Mouse (Mus musculus): ENCODE data around the gene Shld1.

Shld1 gene

DNA sequence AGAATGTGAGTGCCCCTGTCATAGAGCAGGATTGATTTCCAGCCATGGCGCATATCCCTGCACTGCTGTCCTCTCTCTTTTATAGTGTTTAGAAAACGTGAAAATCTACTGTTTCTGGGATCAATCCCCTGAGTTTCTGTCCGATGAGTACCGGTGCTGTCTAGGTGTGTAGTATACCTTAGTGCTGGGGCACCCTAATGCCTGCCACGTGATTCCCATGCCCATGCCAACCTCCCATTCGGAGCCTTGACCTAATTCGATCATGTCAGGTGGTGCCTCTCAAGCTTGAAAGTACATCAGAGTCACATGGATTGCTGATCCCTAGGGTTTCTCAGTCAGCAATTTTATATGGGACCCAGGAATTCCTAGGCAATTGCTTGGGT is 107.5 kb downstream of the Shld1 start:
- no peak for DNase-seq (ENCODE audit: low read depth, low spot score)
